Mouse (Mus musculus): ENCODE results near the gene Atl2.
A peak's percentile ranks its signal among the peaks of the same experiment; 100 is the strongest.

The Atl2 gene

DNA sequence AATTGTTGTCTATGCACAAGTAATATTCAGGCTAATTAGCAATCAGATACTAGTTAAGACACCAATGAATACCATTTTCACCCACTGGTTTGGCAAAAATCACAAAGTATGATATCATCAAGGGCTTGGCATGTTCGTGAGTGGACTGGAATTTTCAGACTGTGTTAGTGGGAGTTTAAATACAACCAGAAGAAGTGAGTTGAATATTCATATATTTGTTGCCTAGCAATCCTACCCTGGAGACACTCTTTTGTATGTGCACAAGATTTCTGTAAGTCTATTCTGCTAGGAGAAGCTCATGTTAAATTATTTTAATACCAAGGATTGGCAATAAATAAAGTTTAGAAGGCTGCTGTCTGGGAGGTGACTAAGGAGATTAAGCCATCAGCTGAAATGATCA is 71.5 kb downstream of the Atl2 start:
- no peak for DNase-seq (ENCODE audit: low read depth, low spot score)

DNA sequence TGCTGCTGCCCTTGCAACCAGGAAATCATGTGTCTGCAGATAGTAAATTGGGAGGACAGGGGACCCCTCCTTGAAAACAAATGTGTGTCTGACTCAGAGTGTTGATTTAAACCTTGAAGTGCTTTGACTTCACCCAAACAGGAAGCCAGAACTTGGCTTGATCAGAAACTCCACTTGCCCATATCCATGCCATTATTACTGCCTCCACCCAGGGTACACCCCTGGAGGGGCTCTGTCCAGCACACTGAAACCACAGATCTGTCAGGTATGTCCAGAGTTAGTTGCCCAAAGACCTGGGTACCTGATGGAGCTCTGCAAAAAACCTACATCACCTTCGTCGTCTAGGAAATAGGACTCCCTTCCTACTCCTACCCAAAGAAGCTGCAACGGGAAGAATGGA is 77.0 kb downstream of the Atl2 start:
- DNase-seq (ENCODE audit: low read depth, low spot score), result no peak

DNA sequence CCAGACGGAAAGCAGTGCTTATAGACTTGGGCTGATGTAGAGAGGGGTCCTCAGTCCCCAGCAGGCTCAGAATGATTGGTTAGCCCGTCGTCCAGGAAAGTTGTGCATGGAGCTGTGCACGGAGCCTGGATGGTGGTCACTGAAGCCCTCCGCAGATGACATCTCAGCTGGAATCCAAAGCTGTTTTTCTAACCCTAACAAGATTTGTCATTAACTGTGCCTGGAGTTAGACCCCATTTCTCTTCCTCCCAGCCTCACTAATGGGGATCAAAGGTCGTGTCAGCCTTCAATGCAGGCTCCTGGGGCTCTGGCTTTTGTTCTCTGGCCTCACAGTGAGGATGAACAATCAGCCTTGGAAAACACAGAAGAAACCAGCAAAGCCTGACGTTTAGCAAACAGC is 77.9 kb downstream of the Atl2 start:
- no peak for DNase-seq (ENCODE audit: low read depth, low spot score)

DNA sequence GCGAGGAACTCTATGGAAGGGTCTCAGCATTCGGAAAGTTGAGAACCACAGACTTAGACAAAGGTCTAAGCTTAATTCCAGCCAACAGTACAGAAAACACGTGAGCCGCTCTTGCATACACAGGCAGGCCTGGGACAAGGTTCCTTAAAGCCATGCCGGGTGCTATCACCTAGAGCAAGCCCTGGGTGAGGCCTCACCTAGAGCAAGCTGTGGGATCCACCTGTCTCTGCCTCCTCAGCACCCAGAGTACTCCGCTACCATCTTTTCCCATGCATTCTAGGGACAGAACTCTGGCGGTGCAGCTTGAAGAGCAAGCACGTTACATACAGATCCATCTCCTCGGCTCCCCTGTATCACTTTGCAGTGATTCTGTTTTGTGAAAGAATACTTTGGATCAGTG is 78.4 kb downstream of the Atl2 start:
- no peak for DNase-seq (ENCODE audit: low read depth, low spot score)

DNA sequence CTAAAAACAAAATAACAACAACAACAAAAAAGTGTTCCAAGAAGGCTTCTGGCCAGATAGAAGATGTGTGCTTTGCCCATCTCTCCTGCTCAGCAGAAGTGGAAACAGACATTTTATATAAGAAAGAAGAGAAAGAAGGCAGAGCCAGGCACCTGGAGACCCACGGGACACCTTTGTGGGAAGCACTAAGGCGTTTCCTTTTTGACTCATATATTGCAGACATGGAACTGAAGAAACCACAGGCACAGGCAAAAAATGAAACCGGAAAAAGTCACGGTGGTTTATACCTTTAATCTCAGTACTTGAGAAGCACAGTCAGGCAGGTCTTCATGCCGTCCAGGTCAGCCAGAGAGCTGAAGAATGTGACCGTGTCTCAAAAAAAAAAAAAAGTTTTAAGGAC is 79.0 kb downstream of the Atl2 start:
- DNase-seq (ENCODE audit: low read depth, low spot score), result peak; percentile 53

DNA sequence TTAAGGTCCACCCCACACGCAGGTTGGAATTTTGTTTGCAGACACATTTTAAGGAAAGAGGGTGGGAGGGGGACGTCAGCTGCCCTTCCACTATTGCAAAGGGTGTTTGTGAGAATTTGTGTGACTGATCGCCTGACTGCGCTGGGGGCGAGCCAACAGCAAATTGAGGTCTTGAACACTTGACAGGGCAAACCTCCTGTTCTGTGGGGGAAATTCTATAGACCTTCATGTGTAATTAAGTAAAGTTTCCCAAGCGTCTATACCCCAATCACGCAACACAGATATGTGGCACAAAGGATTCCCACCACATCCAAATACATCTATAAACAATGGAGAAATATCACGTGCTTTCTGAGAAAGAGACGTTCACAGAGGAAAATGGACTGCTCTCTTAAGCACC is 85.5 kb downstream of the Atl2 start:
- DNase-seq (ENCODE audit: low read depth, low spot score), result no peak

DNA sequence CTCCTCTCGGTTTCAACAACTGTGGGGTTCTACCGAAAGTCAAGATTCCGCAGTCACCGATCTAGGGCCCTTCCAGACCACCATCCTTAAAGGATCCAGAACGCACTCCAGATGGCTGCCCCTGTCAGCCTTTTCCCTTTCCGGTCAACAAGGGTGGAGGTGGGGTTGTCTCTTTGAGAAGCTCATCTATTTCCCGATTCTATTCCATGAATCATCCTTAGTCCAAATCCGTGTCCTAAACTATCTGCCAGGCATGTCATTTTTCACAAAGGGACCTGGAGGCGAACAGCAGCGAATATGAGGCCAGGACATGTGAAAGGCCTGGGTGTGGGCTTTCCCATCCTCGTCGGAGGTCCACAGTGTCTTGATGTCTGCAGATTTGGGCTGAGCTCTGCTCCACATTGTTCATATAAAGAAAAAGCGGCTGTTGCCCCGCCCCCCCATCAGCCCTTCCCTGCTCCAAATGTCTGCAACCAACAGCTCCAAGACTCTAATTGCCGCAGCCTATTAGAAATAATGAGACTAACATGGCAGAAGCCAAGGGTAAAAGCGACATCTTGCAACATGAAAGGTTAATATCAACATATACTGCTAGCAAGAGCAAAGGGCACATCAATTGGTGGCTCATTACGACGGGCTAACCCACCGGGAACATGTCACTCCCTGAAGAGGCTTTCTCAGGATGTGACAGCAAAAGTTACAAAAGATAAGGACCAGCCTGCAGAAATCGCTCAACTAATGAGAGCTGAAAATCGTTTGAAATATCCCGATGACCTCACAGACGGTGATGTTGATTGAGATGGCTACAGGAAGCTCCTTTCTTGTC is 86.2 kb downstream of the Atl2 start:
- DNase-seq (ENCODE audit: low read depth, low spot score), result no peak

DNA sequence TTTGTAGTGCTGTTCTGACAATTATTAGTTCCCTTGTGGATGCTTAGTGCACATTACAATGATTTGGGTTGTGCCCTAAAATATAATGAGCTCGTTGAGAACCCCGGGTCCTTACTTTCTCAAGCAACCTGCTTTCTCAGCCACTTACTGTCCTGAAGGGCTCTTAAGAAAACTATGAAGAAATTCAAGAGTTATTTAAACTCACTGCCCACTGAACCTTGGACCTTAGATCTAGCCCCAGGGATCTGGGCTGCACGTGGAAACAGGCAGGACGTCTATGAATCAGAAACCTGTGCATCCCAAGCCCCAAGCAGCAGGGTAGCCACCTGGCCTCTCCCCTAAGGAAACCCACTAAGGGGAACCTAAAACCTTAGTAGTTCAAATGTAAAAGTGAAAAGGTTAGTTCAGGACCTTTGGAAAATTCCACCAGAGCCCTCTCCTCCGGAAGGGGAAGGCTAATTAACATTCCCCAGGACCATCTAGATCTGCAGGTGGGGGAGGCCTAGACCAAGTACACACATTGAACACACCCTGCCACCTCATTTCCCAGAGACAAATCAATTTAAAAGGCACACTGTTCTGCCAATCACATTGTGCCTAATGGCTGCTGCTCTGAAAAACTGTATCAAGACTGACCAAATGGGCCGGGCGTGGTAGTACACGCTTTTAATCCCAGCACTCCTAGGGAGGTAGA is 88.5 kb downstream of the Atl2 start:
- DNase-seq (ENCODE audit: low read depth, low spot score), result no peak

DNA sequence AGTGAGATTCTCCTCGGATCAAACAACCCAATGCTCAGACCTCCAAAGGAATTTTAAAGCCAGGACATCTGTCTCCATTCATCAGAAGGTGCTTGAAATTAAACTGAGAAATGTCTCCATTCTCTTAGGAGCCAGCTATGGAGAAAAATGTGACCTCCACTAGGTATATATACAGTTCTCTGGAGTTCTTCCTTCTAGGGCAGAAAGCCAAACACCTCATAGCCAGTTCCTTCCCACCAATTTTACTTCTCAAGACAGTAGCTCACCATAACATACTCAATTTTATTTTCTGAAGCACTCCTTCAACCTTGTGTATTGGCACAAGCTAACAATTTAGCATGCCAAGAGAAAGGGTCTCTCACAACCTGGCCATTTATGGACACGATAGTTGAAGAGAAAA is 91.2 kb downstream of the Atl2 start:
- no peak for DNase-seq (ENCODE audit: low read depth, low spot score)

DNA sequence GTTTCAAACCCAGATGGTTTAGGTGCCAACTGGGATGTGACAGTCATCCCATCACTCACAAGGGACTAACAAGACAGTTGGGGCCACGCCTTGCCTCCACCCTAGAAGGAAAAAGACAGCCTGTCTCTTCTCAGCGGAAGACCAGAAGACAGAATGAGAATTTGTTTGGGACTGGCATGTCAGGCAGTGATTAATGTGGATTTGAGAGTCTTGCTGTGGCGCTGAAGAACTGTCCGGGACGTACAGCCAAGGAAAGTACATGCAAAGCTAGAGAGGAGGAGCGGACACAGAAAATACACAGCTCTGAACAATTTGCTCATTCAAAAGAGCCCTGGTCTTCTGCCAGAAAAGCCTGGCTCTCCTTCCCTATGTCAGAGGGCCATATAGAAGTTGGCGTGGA is 93.9 kb downstream of the Atl2 start:
- DNase-seq (ENCODE audit: low read depth, low spot score), result no peak

DNA sequence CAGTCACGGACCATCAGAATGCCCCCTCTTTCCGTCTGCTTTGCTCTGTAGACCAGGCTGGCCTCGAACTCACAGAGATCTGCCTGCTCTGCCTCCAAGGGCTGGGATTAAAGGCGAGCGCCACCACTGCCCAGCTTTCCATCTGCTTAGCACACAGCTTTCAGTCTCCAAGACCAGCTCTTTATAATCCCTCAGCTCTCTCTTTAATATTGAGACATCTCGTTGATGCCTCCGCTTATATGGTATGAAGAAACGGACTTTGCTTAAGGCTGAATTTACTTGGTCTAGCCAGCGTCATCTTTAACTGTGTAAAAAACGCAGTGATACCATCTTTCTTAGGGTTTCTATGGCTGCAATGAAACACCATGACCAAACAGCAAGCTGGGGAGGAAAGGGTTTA is 97.1 kb downstream of the Atl2 start:
- DNase-seq (ENCODE audit: low read depth, low spot score), result no peak
